Mouse (Mus musculus) limb, embryonic 11.5 days (tissue): Measurements from ENCODE around the gene Arhgef1. TPM values are rescaled to one million over a fixed set of nuclear protein-coding genes. Genes with fewer than 3 reads are reported as not detected.

ENCODE experiments used
- ATAC-seq: fragments of 200-750 bp; cut with Nextera tagmentation; 2 replicates; pipeline ENCODE4 v1.8.0; 2017; ENCODE audit warnings: low read depth; ENCODE audit not compliant: insufficient number of reproducible peaks, low FRiP score, low TSS enrichment
- DNase-seq: peaks from one replicate; pipeline ENCODE4 v3.0.0-alpha.2; 2015; ENCODE audit warnings: low spot score
- H3K27ac ChIP-seq: fragments of 300-500 bp; sonication (generic); replicated peaks from 2 replicates; pipeline ENCODE4 v1.5.1; 2014; ENCODE audit warnings: low read depth, mild to moderate bottlenecking, low read length
- H3K27me3 ChIP-seq: fragments of 300-500 bp; sonication (generic); 2 replicates; pipeline ENCODE4 v1.6.1; 2014; ENCODE audit warnings: mild to moderate bottlenecking, low read length, mixed read lengths; ENCODE audit not compliant: control insufficient read depth, insufficient read depth
- H3K36me3 ChIP-seq: fragments of 300-500 bp; sonication (generic); 2 replicates; pipeline ENCODE4 v1.6.1; 2014; ENCODE audit warnings: mild to moderate bottlenecking, low read length, moderate library complexity, mixed read lengths; ENCODE audit not compliant: control insufficient read depth, insufficient read depth
- H3K4me1 ChIP-seq: fragments of 300-500 bp; sonication (generic); 2 replicates; pipeline ENCODE4 v1.6.1; 2014; ENCODE audit warnings: low read length, mixed read lengths; ENCODE audit not compliant: control insufficient read depth, insufficient read depth
- H3K4me2 ChIP-seq: fragments of 300-500 bp; sonication (generic); 2 replicates; pipeline ENCODE4 v1.6.1; 2014; ENCODE audit warnings: low read depth, mild to moderate bottlenecking, moderate library complexity; ENCODE audit not compliant: severe bottlenecking
- H3K4me3 ChIP-seq: fragments of 300-500 bp; sonication (generic); 2 replicates; pipeline ENCODE4 v1.5.1; 2014; ENCODE audit warnings: low read depth, low read length
- H3K9ac ChIP-seq: fragments of 300-500 bp; sonication (generic); 2 replicates; pipeline ENCODE4 v1.6.1; 2014; ENCODE audit warnings: mild to moderate bottlenecking, low read length
- H3K9me3 ChIP-seq: fragments of 300-500 bp; sonication (generic); 2 replicates; pipeline ENCODE4 v1.6.1; 2016; ENCODE audit warnings: low read length; ENCODE audit not compliant: control insufficient read depth
- WGBS: fragments of 180-500 bp; shearing (Covaris S2); extraction: QIAGEN DNeasy Blood & Tissue Kit; methylation state at CpG from one replicate; pipeline ENCODE4 v1.1.7; 2014; 5-methylcytosine and 5-hydroxymethylcytosine counted together
- polyA plus RNA-seq: library from polyadenylated mRNA; unstranded; fragments of >200 nt; fragmentation: Nextera tagmentation; extraction: Ambion mirVana; gene quantifications from 2 replicates; pipeline ENCODE4 v1.2.1, GENCODE M21; 2014

The Arhgef1 gene
- polyA plus RNA-seq, 1 experiment from 2014 or later: 69.9 TPM

DNA sequence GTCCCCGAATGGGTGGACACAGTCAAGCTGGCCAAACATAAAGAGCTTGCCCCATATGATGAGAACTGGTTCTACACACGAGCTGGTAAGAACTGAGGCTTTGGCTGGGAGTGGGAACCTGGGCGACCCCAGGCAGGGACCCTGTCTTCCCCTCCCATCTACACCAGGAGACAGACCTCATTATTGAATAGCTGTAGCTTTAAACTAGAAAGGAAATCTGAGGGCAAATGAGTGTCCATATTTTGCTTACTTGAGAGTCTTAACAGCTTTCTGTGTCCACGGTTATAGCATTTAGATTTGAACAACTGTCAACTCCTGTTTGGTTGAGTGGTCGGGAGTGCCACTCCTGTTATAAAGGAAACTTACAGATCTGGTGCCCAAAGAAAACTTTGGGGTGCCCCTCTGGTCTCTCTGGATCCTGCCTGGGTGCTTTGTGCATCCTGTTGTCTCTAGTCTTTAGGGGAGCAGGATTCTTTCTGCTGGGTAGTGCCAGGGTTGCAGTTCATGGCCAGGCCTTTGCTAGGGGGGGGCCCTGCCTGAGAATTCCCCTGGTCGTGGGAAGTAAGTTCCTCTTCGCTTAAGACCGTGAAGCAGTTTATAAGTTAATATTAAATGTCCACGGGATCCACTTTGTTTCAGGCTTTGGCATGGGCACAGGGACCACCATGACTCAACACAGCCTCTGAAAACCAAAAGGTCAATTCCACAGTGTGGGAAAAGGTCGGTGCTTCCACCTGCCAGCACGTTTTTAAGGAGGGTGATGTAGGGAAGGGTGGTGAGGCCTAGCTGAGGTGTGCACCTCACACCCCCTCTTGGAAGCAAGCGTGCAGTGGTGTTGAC lies 17.0 kb upstream of the Arhgef1 start:
- Histone ChIP-seq H3K9ac (peak overlapping the region; percentile 100), H3K9me3 (no peaks in the 10 kb centered on the region), H3K36me3 (peaks cover 31% of the 10 kb centered on the region), H3K4me2 (peak overlapping the region; percentile 77), H3K27ac (no peak overlapping the region), H3K4me3 (peak overlapping the region; percentile 100), H3K4me1 (peaks cover 19% of the 10 kb centered on the region), H3K27me3 (no peaks in the 10 kb centered on the region)
- ATAC-seq: no peak
- 47% methylated on average over 12 of the region's 12 CpGs for WGBS
- DNase-seq: no peak

DNA sequence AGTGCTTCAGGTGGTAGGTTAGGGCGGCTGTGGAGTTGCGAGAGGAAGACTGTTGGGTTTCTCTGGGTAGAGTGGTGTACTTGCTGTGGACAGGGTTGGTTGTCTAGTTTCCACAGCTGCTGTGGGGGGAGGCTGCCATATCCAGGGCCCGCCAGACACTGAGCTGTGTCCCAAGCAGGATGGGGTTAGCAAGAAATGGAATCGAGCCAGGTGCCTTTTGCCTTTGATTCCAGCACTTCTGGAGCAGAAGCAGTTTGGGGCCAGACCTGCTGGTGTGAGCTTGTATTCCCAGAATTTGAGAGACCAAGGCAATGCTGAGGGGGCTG lies 16.4 kb upstream of the Arhgef1 start:
- Histone ChIP-seq H3K27ac (no peak overlapping the region), H3K4me1 (peaks cover 19% of the 10 kb centered on the region), H3K27me3 (no peaks in the 10 kb centered on the region), H3K4me2 (peak overlapping the region; percentile 77), H3K4me3 (peak overlapping the region; percentile 100), H3K9ac (peak overlapping the region; percentile 100), H3K36me3 (peaks cover 31% of the 10 kb centered on the region), H3K9me3 (no peaks in the 10 kb centered on the region)
- WGBS: 82% methylated on average over 4 of the region's 4 CpGs
- no peak for DNase-seq
- ATAC-seq: no peak

DNA sequence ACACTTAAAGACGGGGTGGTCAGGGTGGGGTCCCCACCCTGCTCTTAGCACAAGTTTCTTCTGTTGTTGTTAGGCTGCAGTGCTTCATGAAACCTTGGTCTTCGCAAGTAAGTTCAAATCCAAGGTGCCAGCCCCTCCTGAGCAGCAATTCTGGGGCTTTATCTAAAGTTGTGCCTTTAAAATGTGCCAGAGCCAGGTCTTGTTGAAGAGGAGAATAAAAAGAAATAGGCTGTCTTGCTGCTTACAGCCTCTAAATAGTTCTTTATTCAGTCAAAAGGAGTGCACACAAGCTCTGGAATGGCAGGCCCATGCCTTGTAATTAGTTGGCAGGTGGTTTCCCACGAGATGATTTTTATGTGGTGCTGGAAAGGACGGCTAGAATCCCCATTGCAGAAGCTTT lies 15.6 kb upstream of the Arhgef1 start:
- H3K27me3 ChIP-seq: no peaks in the 10 kb centered on the region
- peaks cover 19% of the 10 kb centered on the region for H3K4me1 ChIP-seq
- H3K4me3 ChIP-seq: no peak overlapping the region
- ATAC-seq: no peak
- DNase-seq: no peak
- no peak overlapping the region for H3K27ac ChIP-seq
- H3K4me2 ChIP-seq: peak overlapping the region; percentile 77; the same call in 1 of the 2 replicates
- H3K9me3 ChIP-seq: no peaks in the 10 kb centered on the region
- peaks cover 31% of the 10 kb centered on the region for H3K36me3 ChIP-seq
- 71% methylated on average over 4 of the region's 4 CpGs for WGBS
- peak overlapping the region; percentile 24; the same call in 1 of the 2 replicates for H3K9ac ChIP-seq

DNA sequence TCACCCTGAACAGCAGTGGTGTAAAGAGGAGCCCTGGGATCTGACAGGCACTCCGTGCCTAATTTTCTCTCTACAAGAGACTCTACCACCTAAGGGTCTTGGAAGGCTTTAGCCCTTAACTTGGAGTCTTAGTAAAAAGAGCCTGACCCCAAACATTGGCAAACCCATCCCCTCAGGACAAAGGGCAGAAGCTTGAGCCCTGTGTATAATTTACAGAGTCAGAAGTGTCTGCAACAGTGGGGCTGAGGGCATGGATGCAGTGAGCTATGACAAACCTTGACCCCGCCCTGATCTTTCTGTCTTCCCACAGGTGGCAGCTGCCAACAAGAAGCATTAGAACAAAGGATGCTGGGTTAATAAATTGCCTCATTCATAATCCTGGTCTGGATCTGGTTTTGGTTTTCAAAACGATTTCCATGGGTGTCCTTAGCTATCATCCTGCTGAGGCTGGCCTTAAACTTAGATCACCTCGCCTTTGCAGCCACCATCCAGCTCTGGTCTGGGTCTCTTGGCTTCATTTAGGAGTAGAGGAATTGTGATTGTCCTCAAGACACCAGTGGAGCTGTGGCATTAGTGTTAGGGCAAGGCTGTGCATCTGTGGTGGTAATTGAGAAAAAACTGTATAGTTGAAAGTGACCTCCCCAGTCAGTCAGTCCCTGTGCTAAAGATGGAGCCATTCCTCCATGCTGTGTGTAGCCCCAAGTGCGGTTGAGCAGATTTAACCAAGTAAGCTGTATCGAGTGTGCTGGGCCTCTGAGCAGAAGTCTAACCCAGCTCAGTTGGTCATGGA lies 13.1 kb upstream of the Arhgef1 start:
- Histone ChIP-seq H3K36me3 (peaks cover 31% of the 10 kb centered on the region), H3K9me3 (no peaks in the 10 kb centered on the region), H3K27me3 (no peaks in the 10 kb centered on the region), H3K4me1 (peaks cover 19% of the 10 kb centered on the region), H3K4me2 (no peak overlapping the region), H3K9ac (no peak overlapping the region), H3K4me3 (no peak overlapping the region), H3K27ac (0 out of 2 replicates have a peak overlapping the region, but pooled peaks have one; percentile 21)
- ATAC-seq (no peak), DNase-seq (no peak)
- 84% methylated on average over 6 of the region's 6 CpGs for WGBS

DNA sequence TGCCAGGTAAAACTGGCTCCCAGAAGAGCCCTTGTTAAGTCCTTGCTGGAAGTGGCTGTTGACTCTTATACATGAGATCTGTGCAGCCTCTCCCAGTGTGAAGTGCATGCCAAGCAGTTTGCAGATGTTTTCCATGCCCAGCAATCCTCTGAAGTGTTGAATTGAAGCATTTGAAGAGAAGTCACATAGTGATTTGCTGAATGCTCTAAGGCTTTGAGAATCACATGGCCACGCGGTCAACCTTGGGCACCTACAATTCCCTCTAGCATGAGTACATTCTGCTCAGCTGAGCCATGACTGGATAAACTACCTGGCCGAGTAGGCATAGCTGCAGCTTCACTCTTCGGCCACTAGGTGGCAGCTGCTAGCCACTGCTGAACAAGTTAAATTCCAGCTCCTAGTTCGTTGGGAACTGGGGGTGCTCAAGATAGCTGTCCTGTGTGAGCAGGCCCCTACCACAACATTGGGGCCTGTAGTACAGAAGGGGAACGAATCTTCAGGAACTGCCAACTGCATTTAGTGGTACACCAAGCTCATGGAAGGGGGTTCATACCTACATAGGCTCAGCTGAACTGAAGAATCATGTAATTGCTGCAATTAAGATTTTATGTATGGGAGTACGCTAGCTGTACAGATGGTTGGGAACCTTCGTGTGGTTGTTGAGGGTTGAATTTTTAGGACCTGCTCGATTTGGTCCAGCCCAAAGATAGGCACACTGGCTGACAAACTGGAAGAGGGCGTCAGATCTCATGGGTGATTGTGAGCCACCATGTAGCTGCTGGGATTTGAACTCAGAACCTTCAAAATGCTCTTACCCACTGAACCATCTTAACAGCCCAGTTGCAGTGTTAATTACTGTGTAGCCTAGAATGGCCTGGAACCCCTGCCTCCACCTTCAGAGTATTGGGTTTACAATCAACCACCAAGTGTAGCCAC lies 12.2 kb upstream of the Arhgef1 start:
- H3K4me3 ChIP-seq: no peak overlapping the region
- H3K4me1 ChIP-seq: peaks cover 17% of the 10 kb centered on the region
- ATAC-seq (peak; percentile 32), DNase-seq (peak; percentile 87)
- no peak overlapping the region for H3K4me2 ChIP-seq
- no peaks in the 10 kb centered on the region for H3K27me3 ChIP-seq
- no peaks in the 10 kb centered on the region for H3K9me3 ChIP-seq
- H3K9ac ChIP-seq: no peak overlapping the region
- 0 out of 2 replicates have a peak overlapping the region, but pooled peaks have one; percentile 21 for H3K27ac ChIP-seq
- peaks cover 31% of the 10 kb centered on the region for H3K36me3 ChIP-seq
- WGBS: 30% methylated on average over 10 of the region's 10 CpGs

DNA sequence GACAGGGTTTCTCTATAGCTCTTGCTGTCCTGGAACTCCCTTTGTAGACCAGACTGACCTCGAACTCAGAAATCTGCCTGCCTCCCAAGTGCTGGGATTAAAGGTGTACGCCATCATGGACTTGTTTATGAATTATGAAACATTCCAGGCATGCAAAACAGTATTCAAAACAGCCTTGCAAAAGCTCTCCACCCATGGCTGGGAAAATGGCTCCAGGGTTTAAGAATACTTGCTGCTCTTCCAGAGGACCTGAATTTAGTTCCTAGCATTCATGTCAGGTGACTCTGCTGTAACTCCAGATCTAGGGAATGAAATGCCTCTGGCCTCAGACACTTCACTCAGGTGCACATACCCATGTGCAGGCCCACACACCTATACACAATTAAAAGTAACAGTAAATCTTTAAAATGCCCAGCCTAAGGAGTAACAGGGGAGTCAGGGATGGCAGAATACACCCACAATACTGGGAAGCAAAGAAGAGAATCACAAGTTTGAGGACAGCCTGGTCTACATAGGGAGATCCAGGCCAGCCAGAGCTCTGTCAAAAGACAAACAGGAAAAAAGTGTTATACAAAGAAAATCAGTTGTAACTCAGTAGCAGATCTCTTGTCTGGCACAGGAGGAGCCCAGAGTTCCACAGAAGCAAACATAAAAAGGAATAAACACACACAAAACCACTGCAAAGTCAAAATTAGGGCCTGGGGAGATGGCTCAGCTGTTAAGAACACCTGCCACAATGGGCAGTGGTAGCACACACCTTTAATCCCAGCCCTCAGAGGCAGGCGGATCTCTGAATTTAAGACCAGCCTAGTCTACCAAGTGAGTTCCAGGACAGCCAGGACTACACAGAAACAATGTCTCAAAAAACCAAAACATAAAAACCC lies 11.2 kb upstream of the Arhgef1 start:
- Histone ChIP-seq H3K27ac (no peak overlapping the region), H3K9ac (no peak overlapping the region), H3K9me3 (no peaks in the 10 kb centered on the region), H3K4me2 (no peak overlapping the region), H3K4me3 (no peak overlapping the region), H3K36me3 (peaks cover 24% of the 10 kb centered on the region), H3K27me3 (no peaks in the 10 kb centered on the region), H3K4me1 (peaks cover 8% of the 10 kb centered on the region)
- ATAC-seq (no peak), DNase-seq (no peak)
- WGBS: 73% methylated on average over 3 of the region's 3 CpGs

DNA sequence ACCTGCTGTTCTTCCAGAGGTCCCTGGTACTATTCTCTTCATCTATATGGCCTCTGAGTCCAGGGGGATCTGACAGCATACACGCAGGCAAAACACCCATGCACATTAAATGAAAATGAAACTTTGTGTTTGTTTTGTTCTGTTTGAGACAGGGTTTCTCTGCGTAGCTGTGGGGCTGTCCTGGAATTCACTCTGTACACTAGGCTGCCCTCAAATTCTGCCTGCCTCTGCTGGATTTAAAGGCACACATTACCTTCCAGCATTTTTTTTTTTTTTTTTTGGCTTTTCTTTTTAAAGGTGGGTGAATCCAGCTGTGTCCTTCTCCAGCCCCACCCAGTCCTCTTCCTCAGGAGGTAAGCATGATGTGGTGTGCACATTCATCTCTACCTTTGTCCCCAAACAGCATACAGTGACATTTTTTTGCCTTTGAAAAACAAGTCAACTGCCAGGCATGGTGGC lies 10.6 kb upstream of the Arhgef1 start:
- no peak overlapping the region for H3K4me3 ChIP-seq
- H3K36me3 ChIP-seq: peaks cover 19% of the 10 kb centered on the region
- ATAC-seq: no peak
- no peaks in the 10 kb centered on the region for H3K9me3 ChIP-seq
- peaks cover 3% of the 10 kb centered on the region; the same call in 1 of the 2 replicates for H3K4me1 ChIP-seq
- no peak for DNase-seq
- no peaks in the 10 kb centered on the region for H3K27me3 ChIP-seq
- H3K4me2 ChIP-seq: no peak overlapping the region
- H3K27ac ChIP-seq: no peak overlapping the region
- 79% methylated on average over 2 of the region's 2 CpGs for WGBS
- no peak overlapping the region for H3K9ac ChIP-seq
